Mouse (Mus musculus): ENCODE data around the gene Rin1.
"Not testable (repeated sequence)": the region's sequence is repeated elsewhere in the genome, so short reads cannot be mapped to it uniquely, and the experiment has no call there.

Rin1 gene

DNA sequence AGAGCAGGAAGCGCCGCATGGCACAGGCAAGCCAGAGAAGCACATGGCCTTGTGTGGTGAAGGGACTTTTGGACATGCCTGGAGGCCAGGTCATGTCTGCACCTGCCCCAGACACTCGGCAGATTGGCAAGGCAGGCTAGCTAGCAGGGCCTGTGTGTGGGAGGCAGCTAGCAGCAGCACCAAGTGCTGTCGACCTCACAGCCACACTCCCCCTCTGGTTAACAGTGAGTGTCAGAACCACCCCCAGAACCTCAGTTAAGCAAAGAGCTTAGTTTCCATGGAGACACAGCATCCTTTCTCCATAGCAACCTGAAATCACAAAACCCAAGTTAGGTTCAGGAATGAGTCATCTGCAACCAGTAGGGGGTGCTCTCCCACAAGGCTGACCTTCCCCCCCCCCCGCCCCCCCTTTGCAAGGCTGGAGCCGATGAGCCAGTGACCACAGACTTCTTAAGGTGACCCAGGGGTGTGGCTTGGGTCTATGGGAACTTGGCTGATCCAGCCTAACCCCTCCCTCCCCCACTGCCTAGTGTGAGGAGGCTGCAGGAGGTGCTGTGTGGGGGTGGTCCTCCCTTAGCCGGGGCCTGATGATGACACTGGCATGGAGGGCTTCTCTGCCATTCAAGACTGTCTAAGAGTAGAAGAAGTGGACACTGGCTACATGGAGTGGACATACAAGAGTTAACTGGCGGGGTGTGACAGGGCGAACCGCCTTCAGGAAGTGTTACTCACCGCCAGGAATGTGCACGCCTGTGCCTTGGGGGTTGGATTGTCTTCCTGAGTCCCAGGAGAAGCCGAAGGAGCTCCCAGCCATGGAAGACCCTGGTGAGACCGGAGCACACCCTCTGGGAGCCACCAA, at the start of gene Rin1:
TSS of gene Rin1 (plus strand) at position 435 of the 859 bp plus-strand sequence.
- in situ Hi-C loops (cut with MboI, MseI): no loop called here

DNA sequence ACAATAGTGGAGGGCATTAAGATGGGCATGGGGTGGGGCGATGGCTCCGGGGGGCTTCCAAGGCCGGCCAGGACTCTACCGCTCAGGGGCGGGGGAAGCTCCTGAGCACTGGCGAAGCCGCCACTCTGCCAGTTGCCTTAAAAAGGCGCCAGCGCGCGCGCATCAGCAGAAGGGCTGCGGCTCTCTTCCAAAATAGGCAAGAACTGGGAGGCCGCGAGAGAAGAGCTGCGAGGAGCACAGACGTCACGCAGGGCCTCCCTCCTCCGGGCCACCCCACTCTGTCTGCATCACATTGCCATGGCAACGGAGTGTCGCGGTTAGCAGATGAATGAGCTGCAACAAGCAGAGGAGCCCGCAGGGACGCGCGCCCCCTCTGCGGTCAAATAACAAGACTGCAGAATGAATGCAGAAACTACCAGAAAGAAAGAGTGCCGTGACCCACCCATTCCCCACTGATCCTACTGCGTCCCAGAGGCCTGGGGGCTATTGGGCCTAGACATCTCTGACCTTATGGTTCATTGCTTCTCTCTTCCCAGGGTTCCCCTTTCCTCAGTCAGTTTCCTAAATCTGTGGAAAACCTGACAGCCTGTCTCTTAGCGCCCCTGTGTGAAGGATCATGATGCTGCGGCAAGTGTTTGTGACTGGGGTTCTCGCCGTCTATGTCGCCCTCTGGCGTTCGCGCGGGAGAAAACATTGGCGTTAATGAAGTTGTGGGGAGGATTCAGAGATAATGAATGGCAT, 48.4 kb upstream of the Rin1 start:
- in situ Hi-C loops (cut with MboI, MseI): no loop called here

DNA sequence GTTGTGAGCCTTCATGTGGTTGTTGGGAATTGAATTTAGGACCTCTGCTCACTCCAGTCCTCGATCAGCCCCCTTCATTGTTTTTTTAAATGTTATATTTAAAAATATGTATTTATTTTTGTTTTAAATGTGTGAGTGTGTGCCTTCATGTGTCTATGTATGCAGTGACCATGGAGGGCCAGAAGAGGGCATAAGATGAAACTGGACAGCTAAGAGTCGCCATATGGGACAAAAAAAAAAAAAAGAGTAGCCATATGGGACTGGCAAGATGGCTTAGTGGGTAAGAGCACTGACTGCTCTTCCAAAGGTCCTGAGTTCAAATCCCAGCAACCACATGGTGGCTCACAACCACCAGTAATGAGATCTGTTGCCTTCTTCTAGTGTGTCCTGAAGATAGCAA, 46.6 kb upstream of the Rin1 start:
- in situ Hi-C loops (cut with MboI, MseI): not testable (repeated sequence)

- in situ Hi-C loops (cut with MboI, MseI): no loop called here
Measured at GRCm38 (mm10) chr19:5004925-5005324, 45.4 kb upstream of the Rin1 start.

DNA sequence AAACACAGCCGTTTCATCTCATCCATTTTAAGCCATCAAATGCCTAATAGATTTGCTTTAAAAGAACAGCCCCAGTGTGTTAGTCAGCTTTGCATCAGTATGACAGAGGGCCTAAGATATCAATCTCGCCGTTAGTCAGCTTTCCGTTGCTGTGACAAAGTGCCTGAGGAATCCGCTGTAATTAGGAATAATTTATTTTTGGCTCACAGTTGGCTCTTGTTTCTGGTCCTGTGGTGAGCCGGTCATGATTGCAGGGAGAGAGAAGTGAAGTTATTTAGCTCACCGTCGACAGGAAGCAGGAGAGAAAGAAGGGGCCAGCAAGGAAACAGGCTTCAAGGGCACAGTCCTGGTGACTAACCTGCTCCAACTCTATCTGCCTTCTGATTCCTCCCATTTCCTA, 37.1 kb upstream of the Rin1 start:
- in situ Hi-C loops (cut with MboI, MseI): no loop called here

DNA sequence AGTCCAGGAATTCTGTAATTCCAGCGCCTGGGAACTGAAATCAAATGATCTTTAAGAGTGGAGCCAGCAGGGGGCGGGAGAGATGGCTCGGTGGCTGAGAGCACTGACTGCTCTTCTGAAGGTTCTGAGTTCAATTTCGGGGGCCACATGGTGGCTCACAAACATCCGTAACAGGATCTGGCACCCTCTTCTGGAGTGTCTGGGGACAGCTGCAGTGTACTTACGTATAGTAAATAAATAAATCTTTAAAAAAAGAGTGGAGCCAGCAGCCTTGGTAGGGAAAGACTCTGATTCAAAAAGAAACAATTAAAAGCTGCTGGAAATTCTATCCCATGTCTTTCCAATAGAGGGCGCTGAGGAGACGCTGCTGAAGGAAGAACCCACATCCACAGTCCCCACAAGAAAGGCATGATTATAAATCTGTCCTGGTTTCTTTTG, 35.3 kb upstream of the Rin1 start:
- in situ Hi-C loops (cut with MboI, MseI): no loop called here

DNA sequence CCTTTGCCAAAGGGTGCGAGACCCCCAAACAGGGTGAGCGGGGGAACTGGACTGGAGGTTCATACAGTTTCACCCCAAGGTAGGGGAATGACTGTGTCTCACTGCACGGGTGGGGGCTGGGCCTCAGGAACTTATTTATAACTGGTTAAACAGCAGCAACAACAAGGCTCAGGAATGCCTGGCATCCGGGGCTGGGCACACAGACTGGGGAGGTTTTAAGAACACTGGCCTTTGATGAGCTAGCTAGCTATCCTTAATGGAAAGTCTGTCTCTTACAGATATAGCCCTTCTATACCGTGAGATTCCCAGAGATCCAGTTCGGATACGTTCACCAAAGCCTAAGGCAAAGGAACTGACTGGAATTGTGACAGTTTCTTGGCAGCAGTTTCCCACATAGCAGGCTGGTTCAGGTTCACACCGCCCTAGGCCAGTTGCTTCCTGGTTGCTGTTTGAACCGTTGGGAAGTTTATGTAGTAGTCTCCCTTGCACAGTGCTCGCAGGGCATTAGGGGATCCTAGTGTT, 34.0 kb upstream of the Rin1 start:
- in situ Hi-C loops (cut with MboI, MseI): no loop called here

DNA sequence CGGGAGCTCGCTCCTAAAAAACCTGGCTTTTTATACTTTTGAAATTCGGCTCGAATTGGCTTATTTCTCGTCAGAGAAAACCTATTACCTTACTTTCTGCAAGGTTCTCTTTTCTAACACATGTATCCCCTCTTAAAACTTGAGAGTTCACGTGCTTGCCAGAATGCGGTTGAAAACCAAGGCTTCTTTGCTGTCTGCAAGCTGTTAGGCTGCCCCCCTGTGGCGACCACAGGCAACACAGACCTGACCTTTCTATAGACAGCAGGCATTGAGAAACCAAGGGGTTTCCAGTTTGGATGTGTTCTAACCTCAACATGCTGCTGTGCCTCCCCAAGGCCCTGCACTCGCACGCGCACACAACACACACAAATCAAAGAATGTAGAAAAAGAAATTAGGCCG, 33.5 kb upstream of the Rin1 start:
- in situ Hi-C loops (cut with MboI, MseI): no loop called here

GRCm38 (mm10) chr19:5017611-5018010, 32.7 kb upstream of the Rin1 start:
- in situ Hi-C loops (cut with MboI, MseI): no loop called here

- in situ Hi-C loops (cut with MboI, MseI): no loop called here
Measured at GRCm38 (mm10) chr19:5018191-5018590, 32.1 kb upstream of the Rin1 start.

DNA sequence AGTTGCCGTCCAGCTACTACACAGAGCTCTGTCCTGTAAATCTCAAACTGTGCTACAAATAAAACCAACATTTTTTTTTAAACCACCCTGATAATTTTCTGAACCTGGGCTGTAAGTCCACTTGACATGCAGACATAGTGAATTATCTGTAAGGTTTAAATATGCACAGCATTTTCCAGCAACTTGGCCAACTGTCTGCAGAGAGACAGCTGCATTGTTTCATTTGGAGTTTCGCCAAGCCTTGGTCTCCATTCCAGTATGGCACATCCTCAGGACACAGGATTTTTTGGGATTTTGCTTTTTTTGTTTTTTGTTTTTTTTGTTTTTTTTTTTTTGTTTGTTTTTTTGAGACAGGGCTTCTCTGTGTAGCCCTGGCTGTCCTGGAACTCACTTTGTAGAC, 28.9 kb upstream of the Rin1 start:
- in situ Hi-C loops (cut with MboI, MseI): no loop called here

GRCm38 (mm10) chr19:5023621-5024479, 26.4 kb upstream of the Rin1 start, which contains the start of gene Slc29a2:
TSS of gene Slc29a2 (plus strand) at chr19:5023860.
- in situ Hi-C loops (cut with MboI, MseI): no loop called here

DNA sequence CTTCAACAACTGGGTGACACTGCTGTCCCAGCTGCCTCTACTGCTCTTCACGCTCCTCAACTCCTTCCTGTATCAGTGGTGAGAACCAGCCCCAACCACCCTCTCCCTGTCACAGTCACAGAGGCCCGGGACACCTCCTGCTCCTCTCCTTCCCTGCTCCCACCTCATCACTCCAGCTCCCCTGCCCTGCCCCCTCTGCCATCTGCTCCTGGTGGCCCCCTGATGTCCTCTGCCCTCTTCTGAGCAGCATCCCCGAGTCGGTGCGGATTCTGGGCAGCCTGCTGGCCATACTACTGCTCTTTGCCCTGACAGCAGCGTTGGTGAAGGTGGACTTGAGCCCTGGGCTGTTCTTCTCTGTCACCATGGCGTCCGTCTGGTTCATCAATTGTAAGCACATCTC, 24.2 kb upstream of the Rin1 start:
- in situ Hi-C loops (cut with MboI, MseI): no loop called here

DNA sequence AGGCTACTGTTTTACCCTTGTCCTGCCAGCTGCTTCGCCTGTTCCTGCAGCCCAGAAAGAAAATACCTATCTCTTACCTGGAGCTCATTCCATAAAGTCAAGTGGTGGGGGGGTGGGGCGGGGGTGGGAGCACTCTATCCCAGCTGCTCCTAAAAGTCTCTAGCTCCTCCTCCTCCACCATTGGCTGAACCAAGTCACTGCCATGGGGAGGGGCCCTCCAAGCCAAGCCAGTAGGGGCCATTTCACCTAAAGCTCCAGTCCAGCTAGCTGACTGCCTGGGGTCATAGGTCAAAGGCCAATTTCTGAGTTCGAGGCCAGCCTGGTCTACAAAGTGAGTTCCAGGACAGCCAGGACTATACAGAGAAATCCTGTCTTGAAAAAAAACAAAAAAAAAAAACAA, 17.6 kb upstream of the Rin1 start:
- in situ Hi-C loops (cut with MboI, MseI): no loop called here

DNA sequence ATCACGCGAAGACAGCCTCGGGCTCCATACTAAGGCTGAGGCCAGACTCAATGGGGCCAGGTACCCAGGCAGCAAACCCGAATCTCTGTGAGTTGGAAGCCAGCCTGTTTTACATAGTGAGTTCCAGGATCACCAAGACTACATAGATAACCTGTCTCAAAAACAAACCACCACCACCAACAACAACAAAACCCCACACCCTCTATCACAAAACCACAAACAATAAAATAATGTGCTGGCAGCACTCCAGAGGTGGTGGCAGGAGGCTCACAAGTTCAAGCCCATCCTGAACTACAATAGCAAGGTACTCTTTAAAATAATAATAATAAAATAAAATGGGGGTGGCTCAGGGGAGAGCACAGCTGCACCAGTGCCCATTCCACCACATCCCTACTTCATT, 13.7 kb upstream of the Rin1 start:
- in situ Hi-C loops (cut with MboI, MseI): no loop called here

GRCm38 (mm10) chr19:5037678-5038571, 12.4 kb upstream of the Rin1 start:
- in situ Hi-C loops (cut with MboI, MseI): no loop called here

DNA sequence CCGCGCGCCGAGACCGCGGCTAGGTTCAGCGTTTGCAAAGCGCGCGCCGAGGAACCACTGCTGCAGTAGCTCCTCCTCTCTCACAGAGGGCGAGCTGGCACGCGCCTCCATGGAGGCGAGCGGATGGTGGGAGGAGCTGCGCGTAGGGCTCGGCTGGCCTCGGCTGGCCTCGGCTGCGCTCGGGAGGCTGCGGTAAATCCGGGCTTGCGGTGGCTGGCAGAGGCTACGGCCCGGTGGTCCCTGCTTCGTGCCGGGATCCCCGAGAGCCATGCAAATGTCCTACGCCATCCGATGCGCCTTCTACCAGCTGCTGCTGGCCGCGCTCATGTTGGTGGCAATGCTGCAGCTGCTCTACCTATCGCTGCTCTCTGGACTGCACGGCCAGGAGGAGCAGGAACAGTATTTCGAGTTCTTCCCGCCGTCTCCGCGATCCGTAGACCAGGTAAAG, 11.5 kb upstream of the Rin1 start, which contains the start of the genes B4gat1 and AC124502.3:
TSS of gene B4gat1 (plus strand) at position 118 of the 448 bp plus-strand sequence.
TSS of gene AC124502.3 (plus strand) at position 183 of the 448 bp plus-strand sequence.
- in situ Hi-C loops (cut with MboI, MseI): no loop called here

DNA sequence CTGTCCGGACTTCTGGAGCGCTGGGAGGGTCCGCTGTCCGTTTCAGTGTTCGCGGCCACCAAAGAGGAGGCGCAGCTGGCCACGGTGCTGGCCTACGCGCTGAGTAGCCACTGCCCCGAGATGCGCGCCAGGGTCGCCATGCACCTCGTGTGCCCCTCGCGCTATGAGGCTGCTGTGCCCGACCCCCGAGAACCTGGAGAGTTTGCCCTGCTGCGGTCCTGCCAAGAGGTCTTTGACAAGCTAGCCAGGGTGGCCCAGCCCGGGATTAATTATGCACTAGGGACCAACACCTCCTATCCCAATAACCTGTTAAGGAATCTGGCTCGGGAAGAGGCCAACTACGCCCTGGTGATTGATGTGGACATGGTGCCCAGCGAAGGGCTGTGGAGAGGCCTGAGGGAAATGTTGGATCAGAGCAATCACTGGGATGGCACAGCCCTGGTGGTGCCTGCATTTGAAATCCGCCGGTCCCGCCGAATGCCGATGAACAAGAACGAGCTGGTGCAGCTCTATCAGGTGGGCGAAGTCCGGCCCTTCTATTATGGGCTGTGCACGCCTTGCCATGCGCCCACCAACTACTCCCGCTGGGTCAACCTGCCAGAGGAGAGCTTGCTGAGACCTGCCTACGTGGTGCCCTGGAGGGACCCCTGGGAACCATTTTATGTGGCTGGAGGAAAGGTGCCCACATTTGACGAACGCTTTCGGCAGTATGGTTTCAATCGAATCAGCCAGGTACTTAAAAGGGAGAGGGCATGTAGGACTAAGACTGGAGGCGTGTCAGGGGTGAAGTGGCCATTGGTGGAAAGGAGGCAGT, 10.8 kb upstream of the Rin1 start:
- in situ Hi-C loops (cut with MboI, MseI): no loop called here

GRCm38 (mm10) chr19:5040862-5041523, 9.3 kb upstream of the Rin1 start, which contains the start of gene Brms1:
TSS of gene Brms1 (plus strand) at chr19:5041354.
- in situ Hi-C loops (cut with MboI, MseI): no loop called here
